Mouse (Mus musculus) lung, adult 2 months (tissue): ENCODE measurements around the gene Cd72. TPM values are rescaled to one million over a fixed set of nuclear protein-coding genes. Genes with fewer than 3 reads are reported as not detected.

ENCODE experiments used
- DNase-seq: peaks from one replicate; pipeline ENCODE4 v3.0.0; 2022
- H3K4me1 ChIP-seq: fragments of 200-500 bp; 2 replicates; pipeline ENCODE4 v1.6.1; 2011; ENCODE audit warnings: low read length; ENCODE audit not compliant: control insufficient read depth, insufficient read depth
- H3K4me3 ChIP-seq: fragments of 200-500 bp; replicated peaks from 2 replicates; pipeline ENCODE3; 2011; ENCODE audit warnings: low read depth, mild to moderate bottlenecking, control low read depth, low read length; ENCODE audit errors: extremely low read depth
- CTCF ChIP-seq: fragments of 200-500 bp; IDR thresholded peaks from 2 replicates; pipeline ENCODE4 v1.5.1; 2011; ENCODE audit warnings: mild to moderate bottlenecking, low read length, control low read depth; ENCODE audit not compliant: insufficient read depth
- POLR2A ChIP-seq: fragments of 200-500 bp; IDR thresholded peaks from 2 replicates; pipeline ENCODE4 v1.6.1; 2011; ENCODE audit warnings: low read depth, mild to moderate bottlenecking, control low read depth, low read length, borderline replicate concordance; ENCODE audit errors: extremely low read depth
- WGBS: fragments of 180-500 bp; shearing (Covaris S2); methylation state at CpG from one replicate; pipeline ENCODE4 v1.1.7; 2018; 5-methylcytosine and 5-hydroxymethylcytosine counted together
- polyA plus RNA-seq: library from polyadenylated mRNA; depleted of rRNA; stranded (reverse); fragments of >200 nt; gene quantifications from 2 replicates; pipeline ENCODE4 v1.2.3, GENCODE M21; 2012

Gene Cd72
- polyA plus RNA-seq, 1 experiment = 6.2 TPM

- DNase-seq = no peak
- Histone ChIP-seq H3K4me3 (no peak overlapping the region), H3K4me1 (peaks cover 4% of the 10 kb centered on the region; the same call in 1 of the 2 replicates)
- 16% methylated on average over 8 of the region's 8 CpGs for WGBS
- TF ChIP-seq POLR2A (no peak), CTCF (no peak)
Observed at GRCm38 (mm10) chr4:43457124-43457523, 2.7 kb upstream of the Cd72 start.

DNA sequence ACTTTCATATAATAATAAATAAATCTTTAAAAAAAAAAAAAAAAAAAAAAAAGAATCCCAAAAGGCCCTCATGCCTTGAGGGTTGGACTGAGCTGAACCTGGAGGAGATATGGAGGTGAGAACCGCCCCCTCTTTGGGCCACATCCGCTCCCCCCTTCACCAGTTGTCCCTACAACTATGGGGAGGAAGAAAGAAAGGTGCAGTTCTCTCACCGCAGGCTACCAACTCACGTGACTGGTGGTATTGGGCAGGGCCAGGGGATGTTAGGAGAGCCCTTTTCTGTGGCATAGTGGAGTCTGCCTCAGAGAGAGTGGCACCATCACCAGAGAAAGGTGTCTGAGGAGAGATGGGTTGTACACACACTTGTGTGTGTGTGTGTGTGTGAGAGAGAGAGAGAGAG lies 2.0 kb upstream of the Cd72 start:
- DNase-seq = no peak
- 30% methylated on average over 4 of the region's 4 CpGs for WGBS
- Histone ChIP-seq H3K4me1 (peaks cover 4% of the 10 kb centered on the region; the same call in 1 of the 2 replicates), H3K4me3 (no peak overlapping the region)
- TF ChIP-seq CTCF = no peak
- TF ChIP-seq POLR2A = no peak

DNA sequence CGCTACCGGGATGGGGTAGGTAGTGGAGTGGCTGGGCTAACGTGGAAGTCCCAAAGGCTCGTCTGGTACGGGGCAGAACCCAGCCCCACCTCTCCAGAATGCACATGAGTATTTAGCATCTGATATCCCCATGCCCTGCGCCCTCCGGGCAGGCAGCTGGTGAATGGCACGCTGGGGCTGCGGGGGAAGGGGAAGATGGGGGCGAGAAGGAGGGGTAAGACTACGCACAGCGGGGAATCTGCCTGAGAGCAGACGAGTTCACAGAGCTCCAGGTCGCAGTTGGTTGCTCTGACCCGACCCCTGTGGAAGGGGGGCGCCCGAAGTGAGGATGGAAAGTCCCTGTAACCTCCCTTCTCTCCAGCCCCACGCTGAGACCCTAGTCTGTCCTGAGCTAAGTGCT lies 1.0 kb downstream of the Cd72 start:
- Histone ChIP-seq H3K4me1 (peaks cover 4% of the 10 kb centered on the region; the same call in 1 of the 2 replicates), H3K4me3 (peak overlapping the region; percentile 10)
- TF ChIP-seq CTCF (no peak), POLR2A (no peak)
- no peak for DNase-seq
- 3% methylated on average over 18 of the region's 18 CpGs for WGBS

- TF ChIP-seq POLR2A (no peak), CTCF (no peak)
- H3K4me1 ChIP-seq = peaks cover 4% of the 10 kb centered on the region; the same call in 1 of the 2 replicates
- H3K4me3 ChIP-seq = no peak overlapping the region
- WGBS = 46% methylated on average over 11 of the region's 11 CpGs
- no peak for DNase-seq
Observed at GRCm38 (mm10) chr4:43452315-43452714, 2.1 kb downstream of the Cd72 start.

- TF ChIP-seq CTCF (no peak), POLR2A (no peak)
- peaks cover 4% of the 10 kb centered on the region; the same call in 1 of the 2 replicates for H3K4me1 ChIP-seq
- H3K4me3 ChIP-seq = no peak overlapping the region
- 76% methylated on average over 3 of the region's 3 CpGs for WGBS
- DNase-seq = no peak
Observed at GRCm38 (mm10) chr4:43448554-43448953, 5.9 kb downstream of the Cd72 start.

- TF ChIP-seq POLR2A = no peak
- TF ChIP-seq CTCF = no peak
- no peaks in the 10 kb centered on the region; the same call in 1 of the 2 replicates for H3K4me1 ChIP-seq
- DNase-seq = no peak
- no peak overlapping the region for H3K4me3 ChIP-seq
- 75% methylated on average over 13 of the region's 13 CpGs for WGBS
Observed at GRCm38 (mm10) chr4:43447251-43447650, 7.2 kb downstream of the Cd72 start.

- Histone ChIP-seq H3K4me3 (peak overlapping the region; percentile 83), H3K4me1 (no peaks in the 10 kb centered on the region; the same call in 1 of the 2 replicates)
- TF ChIP-seq CTCF (no peak), POLR2A (no peak)
- no peak for DNase-seq
- WGBS = 1% methylated on average over 27 of the region's 28 CpGs
Observed at GRCm38 (mm10) chr4:43443511-43443910, 10.9 kb downstream of the Cd72 start.

DNA sequence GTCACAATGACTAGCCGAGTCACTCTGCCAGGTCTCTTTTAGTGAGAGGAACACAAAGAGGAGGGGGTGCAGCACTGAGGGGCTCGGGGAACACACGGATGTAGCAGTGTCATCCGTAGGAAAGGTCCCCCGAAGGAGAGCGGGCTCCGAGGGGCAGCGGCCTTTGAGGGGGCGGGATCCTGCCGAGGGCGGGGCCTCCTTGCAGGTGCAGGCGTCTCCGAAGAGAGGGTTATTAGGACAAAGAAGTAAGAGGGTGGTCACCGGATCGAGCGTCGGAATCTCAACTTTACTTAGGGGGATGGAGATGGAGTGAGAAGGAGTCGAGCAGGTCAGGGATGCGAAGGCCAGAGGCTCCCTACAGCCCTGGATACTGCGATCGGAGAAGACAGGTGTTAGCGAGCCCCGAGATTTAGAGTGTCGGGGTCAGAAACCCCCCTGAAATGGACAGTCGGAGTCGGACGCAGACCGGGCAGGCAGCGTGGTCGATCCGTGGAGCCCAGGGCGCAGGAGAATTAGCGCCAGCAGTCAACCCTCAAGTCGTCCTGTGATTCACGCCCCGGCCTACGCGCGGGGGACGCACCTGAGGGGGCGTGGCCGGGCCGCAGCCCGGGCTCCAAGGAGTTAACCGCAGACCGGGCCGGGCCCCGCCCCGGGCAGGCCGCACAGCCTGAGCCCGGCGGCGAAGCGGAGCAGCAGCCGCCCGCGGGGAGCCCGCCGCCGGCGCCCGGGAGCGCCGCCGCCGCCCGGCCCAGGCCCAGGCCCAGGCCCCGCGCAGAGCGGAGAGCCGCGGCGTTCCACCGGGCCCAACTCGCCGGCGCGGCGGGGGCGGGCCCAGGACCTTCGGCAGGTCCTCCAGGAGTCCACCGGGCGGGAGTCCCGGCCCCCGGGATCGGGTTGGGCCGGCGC lies 11.7 kb downstream of the Cd72 start:
- no peaks in the 10 kb centered on the region; the same call in 1 of the 2 replicates for H3K4me1 ChIP-seq
- H3K4me3 ChIP-seq = peak overlapping the region; percentile 83
- peak; percentile 70 for DNase-seq
- 1% methylated on average over 86 of the region's 88 CpGs for WGBS
- TF ChIP-seq POLR2A = peak; percentile 25; the same call in 1 of the 2 replicates
- TF ChIP-seq CTCF = no peak

DNA sequence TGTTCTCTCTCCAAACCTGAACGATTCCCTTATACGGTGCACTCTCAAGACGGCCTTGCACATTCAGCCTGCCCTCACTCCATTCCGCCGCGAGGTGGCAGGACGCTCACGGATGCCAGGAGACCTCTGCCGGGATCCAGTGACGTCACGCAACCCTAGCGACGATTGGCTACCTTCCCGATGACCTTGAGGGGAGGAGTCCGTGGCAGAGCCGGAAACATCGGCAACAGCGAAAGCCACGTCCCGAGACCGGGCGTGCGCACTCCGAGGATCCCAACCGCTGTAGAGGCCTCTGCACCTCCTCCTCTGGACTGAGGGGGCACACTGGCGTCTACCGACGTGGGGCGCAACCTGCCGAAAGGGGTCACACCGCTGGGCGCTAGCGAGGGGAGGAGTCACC lies 12.4 kb downstream of the Cd72 start:
- WGBS = under 1% methylated on average over 33 of the region's 33 CpGs
- Histone ChIP-seq H3K4me1 (no peaks in the 10 kb centered on the region; the same call in 1 of the 2 replicates), H3K4me3 (peak overlapping the region; percentile 83)
- TF ChIP-seq POLR2A (peak; percentile 98), CTCF (peak; percentile 87)
- DNase-seq = peak; percentile 99

GRCm38 (mm10) chr4:43441639-43442038 lies 12.8 kb downstream of the Cd72 start, which contains the start of gene Tesk1:
Tesk1 (plus strand) TSS chr4:43441939.
- 20% methylated on average over 4 of the region's 4 CpGs for WGBS
- Histone ChIP-seq H3K4me3 (peak within 1 kb of the TSS; percentile 83), H3K4me1 (no peaks in the 10 kb centered on the region; the same call in 1 of the 2 replicates)
- DNase-seq = no peak
- TF ChIP-seq CTCF = no peak
- TF ChIP-seq POLR2A = no peak
